Mouse (Mus musculus) cortical plate, adult 2 months (tissue): ENCODE measurements around the gene Ddx39.
A peak's percentile ranks its signal among the peaks of the same experiment; 100 is the strongest.

Experiments used
- CTCF ChIP-seq: fragments of 200-500 bp; IDR thresholded peaks from 2 replicates; pipeline ENCODE4 v1.5.1; 2011; ENCODE audit warnings: mild to moderate bottlenecking, control low read depth, low read length; ENCODE audit not compliant: insufficient read depth; ENCODE audit errors: extremely low read depth
- POLR2A ChIP-seq: fragments of 200-500 bp; IDR thresholded peaks from 2 replicates; pipeline ENCODE4 v1.6.1; 2011; ENCODE audit warnings: mild to moderate bottlenecking, low read length, control low read depth; ENCODE audit not compliant: insufficient read depth; ENCODE audit errors: extremely low read depth

GRCm38 (mm10) chr8:83715031-83715690, at the start of gene Ddx39:
- no peak for TF ChIP-seq CTCF
- TF ChIP-seq POLR2A: peak; percentile 87
